Mouse (Mus musculus) liver, postnatal 0 days (tissue): ENCODE measurements around the gene Asap2. TPM values are rescaled to one million over a fixed set of nuclear protein-coding genes. Genes with fewer than 3 reads are reported as not detected.

ENCODE experiments used
- ATAC-seq: fragments of 200-750 bp; cut with Nextera tagmentation; 2 replicates; pipeline ENCODE4 v1.8.0; 2017; ENCODE audit warnings: mild to moderate bottlenecking, moderate library complexity
- DNase-seq: peaks from one replicate; pipeline ENCODE4 v3.0.0-alpha.2; 2016
- H3K27ac ChIP-seq: fragments of 300-500 bp; sonication (generic); 2 replicates; pipeline ENCODE4 v1.5.1; 2014; ENCODE audit warnings: antibody characterized with exemption, moderate library complexity, mild to moderate bottlenecking, low read depth
- H3K27me3 ChIP-seq: fragments of 300-500 bp; sonication (generic); 2 replicates; pipeline ENCODE4 v1.6.1; 2014; ENCODE audit warnings: low read length, control low read depth, mixed read lengths; ENCODE audit not compliant: insufficient read depth
- H3K36me3 ChIP-seq: fragments of 300-500 bp; sonication (generic); replicated peaks from 2 replicates; pipeline ENCODE4 v1.6.1; 2014; ENCODE audit warnings: mild to moderate bottlenecking, control low read depth, low read length, moderate library complexity, mixed read lengths; ENCODE audit not compliant: insufficient read depth
- H3K4me1 ChIP-seq: fragments of 300-500 bp; sonication (generic); 2 replicates; pipeline ENCODE4 v1.6.1; 2014; ENCODE audit warnings: antibody characterized with exemption, mild to moderate bottlenecking, control low read depth; ENCODE audit not compliant: insufficient read depth
- H3K4me2 ChIP-seq: fragments of 300-500 bp; sonication (generic); 2 replicates; pipeline ENCODE4 v1.6.1; 2014; ENCODE audit warnings: low read depth, mild to moderate bottlenecking, low read length, moderate library complexity, mixed read lengths
- H3K4me3 ChIP-seq: fragments of 300-500 bp; sonication (generic); 2 replicates; pipeline ENCODE4 v1.5.1; 2014; ENCODE audit warnings: low read depth, low read length
- H3K9ac ChIP-seq: fragments of 300-500 bp; sonication (generic); replicated peaks from 2 replicates; pipeline ENCODE4 v1.6.1; 2014; ENCODE audit warnings: mild to moderate bottlenecking, moderate library complexity
- H3K9me3 ChIP-seq: fragments of 300-500 bp; sonication (generic); 2 replicates; pipeline ENCODE4 v1.6.1; 2016; ENCODE audit warnings: mild to moderate bottlenecking, control low read depth, low read length, mixed read lengths
- CTCF ChIP-seq: sonication (generic); IDR thresholded peaks from 2 replicates; pipeline ENCODE4 v1.5.1; 2016; ENCODE audit warnings: antibody characterized with exemption, low read depth
- EP300 ChIP-seq: IDR thresholded peaks from 2 replicates; pipeline ENCODE4 v1.6.1; 2016; ENCODE audit warnings: antibody characterized with exemption, low read depth, mild to moderate bottlenecking
- WGBS: fragments of 180-500 bp; shearing (Covaris S2); extraction: QIAGEN DNeasy Blood & Tissue Kit; methylation state at CpG from one replicate; pipeline ENCODE4 v1.1.7; 2014; ENCODE audit not compliant: insufficient replicate concordance; 5-methylcytosine and 5-hydroxymethylcytosine counted together
- polyA plus RNA-seq: library from polyadenylated mRNA; unstranded; fragments of >200 nt; fragmentation: Nextera tagmentation; extraction: Ambion mirVana; gene quantifications from 2 replicates; pipeline ENCODE4 v1.2.1, GENCODE M21; 2015

Asap2 gene
- polyA plus RNA-seq, 1 experiment from 2014 or later, result 0.96 TPM

DNA sequence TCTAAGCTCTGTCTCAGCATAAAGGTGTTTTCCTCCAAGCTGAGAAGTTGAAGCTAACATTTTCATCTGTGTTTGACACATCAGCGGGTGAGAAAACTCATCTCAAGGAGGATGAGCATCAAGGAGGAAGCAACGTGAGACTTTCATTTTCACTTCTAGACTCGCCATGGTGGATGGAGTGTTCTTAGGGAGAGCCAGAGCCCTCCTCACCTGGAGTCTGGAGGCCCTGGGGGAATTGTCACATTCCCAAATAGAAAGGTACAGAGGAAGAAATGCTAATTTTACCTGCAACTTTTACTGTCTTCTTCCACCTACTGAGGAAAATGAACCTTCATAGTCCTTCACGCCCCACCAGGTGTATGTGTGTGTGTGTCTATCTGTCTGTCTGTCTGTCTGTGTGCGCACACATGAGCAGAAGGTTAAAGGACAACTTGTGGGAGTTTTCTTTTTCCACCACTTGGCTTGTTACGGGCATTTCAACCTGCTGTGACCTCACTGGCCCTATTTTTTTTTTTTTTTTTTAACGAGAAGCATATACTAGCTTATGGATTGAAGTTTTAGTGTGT is 183.7 kb downstream of the Asap2 start:
- H3K4me2 ChIP-seq, result 0 out of 2 replicates have a peak overlapping the region, but pooled peaks have one; percentile 13
- 63% methylated on average over 7 of the region's 7 CpGs for WGBS
- peak overlapping the region; percentile 57 for H3K27ac ChIP-seq
- no peaks in the 10 kb centered on the region; the same call in none of the 2 replicates for H3K36me3 ChIP-seq
- peaks cover 9% of the 10 kb centered on the region; the same call in 1 of the 2 replicates for H3K4me1 ChIP-seq
- DNase-seq (no peak), ATAC-seq (peak; percentile 47; the same call in 1 of the 2 replicates)
- no peaks in the 10 kb centered on the region for H3K27me3 ChIP-seq
- H3K4me3 ChIP-seq, result no peak overlapping the region
- no peaks in the 10 kb centered on the region for H3K9me3 ChIP-seq
- TF ChIP-seq CTCF, result no peak
- TF ChIP-seq EP300, result no peak
- no peak overlapping the region; the same call in 1 of the 2 replicates for H3K9ac ChIP-seq

- ATAC-seq (no peak), DNase-seq (no peak)
- H3K4me3 ChIP-seq, result no peak overlapping the region
- no peaks in the 10 kb centered on the region for H3K36me3 ChIP-seq
- no peaks in the 10 kb centered on the region for H3K27me3 ChIP-seq
- H3K4me2 ChIP-seq, result no peak overlapping the region
- WGBS, result 80% methylated on average over 5 of the region's 5 CpGs
- H3K27ac ChIP-seq, result no peak overlapping the region
- no peak overlapping the region for H3K9ac ChIP-seq
- no peaks in the 10 kb centered on the region for H3K9me3 ChIP-seq
- peaks cover 9% of the 10 kb centered on the region; the same call in 1 of the 2 replicates for H3K4me1 ChIP-seq
- TF ChIP-seq CTCF (no peak), EP300 (no peak)
Observed at GRCm38 (mm10) chr12:21176399-21176798, 186.1 kb downstream of the Asap2 start.

DNA sequence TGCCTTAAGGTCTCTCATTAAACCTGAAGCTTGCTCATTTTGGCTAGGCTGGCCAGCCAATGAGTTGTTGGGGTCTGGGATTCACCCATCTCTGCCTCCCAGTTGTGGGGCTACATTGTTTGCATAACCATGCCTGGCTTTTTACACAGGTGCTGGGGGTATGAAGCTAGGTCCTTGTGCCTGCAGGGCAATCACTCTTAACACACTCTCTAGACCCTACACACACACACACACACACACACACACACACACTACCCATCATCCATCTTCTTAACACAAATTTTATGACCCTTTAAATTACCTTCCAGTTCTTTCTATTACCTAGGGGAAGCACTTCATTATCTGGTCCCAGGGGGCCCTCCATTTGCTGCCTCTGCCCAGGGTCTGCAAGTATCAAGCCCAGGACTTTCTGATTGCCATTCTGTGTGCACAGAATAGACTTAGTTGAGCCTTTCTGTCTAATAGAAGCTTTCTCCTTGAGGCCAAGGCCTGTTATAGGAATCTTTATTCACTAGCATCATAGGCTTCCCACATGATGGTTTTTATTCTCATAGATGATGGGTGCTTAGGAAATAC is 187.0 kb downstream of the Asap2 start:
- Histone ChIP-seq H3K9me3 (no peaks in the 10 kb centered on the region), H3K27ac (no peak overlapping the region), H3K36me3 (no peaks in the 10 kb centered on the region), H3K4me2 (no peak overlapping the region), H3K9ac (no peak overlapping the region), H3K4me3 (no peak overlapping the region), H3K4me1 (peaks cover 6% of the 10 kb centered on the region; the same call in 1 of the 2 replicates), H3K27me3 (no peaks in the 10 kb centered on the region)
- ATAC-seq (no peak), DNase-seq (no peak)
- TF ChIP-seq CTCF, result no peak
- TF ChIP-seq EP300, result no peak

DNA sequence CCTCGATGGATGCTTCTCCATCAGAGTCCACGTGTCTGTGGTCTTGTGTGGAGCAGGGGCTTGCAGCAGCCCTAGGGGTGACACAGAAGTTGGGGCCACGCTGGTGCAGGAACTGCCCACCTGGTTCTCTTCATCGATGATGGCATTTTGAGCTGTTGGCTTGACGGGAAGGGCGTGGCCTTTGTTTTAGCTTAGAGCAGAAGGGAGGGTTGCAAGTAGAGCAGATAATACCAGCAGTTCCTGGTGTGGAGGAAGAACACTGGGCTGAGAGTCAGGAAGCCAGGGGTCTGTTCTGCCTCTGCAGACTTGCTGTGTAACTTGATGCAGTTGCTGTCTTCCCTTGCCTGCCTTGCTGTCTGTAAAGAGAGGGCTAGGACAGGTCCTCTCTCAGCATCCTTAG is 189.8 kb downstream of the Asap2 start:
- Histone ChIP-seq H3K4me3 (no peak overlapping the region), H3K9ac (no peak overlapping the region), H3K4me2 (no peak overlapping the region), H3K36me3 (no peaks in the 10 kb centered on the region), H3K27me3 (no peaks in the 10 kb centered on the region), H3K27ac (no peak overlapping the region), H3K4me1 (peaks cover 5% of the 10 kb centered on the region), H3K9me3 (no peaks in the 10 kb centered on the region)
- TF ChIP-seq CTCF, result no peak
- TF ChIP-seq EP300, result no peak
- WGBS, result 52% methylated on average over 6 of the region's 6 CpGs
- DNase-seq, result no peak
- ATAC-seq, result no peak

GRCm38 (mm10) chr12:21182786-21183185 is 192.5 kb downstream of the Asap2 start:
- 80% methylated on average over 4 of the region's 4 CpGs for WGBS

GRCm38 (mm10) chr12:21183321-21183720 is 193.1 kb downstream of the Asap2 start:
- 60% methylated on average over 6 of the region's 6 CpGs for WGBS
- Histone ChIP-seq H3K4me1 (peaks cover 5% of the 10 kb centered on the region), H3K27me3 (no peaks in the 10 kb centered on the region), H3K36me3 (no peaks in the 10 kb centered on the region), H3K27ac (no peak overlapping the region), H3K9me3 (no peaks in the 10 kb centered on the region), H3K4me2 (no peak overlapping the region), H3K4me3 (no peak overlapping the region), H3K9ac (no peak overlapping the region)
- no peak for TF ChIP-seq EP300
- TF ChIP-seq CTCF, result no peak
- ATAC-seq (no peak), DNase-seq (no peak)

More at GRCm38 (mm10) chr12:21182786-21183185, 192.5 kb downstream of the Asap2 start:
- Histone ChIP-seq H3K9ac (no peak overlapping the region), H3K4me3 (no peak overlapping the region), H3K27ac (no peak overlapping the region), H3K27me3 (no peaks in the 10 kb centered on the region), H3K9me3 (no peaks in the 10 kb centered on the region), H3K4me2 (no peak overlapping the region), H3K4me1 (peaks cover 5% of the 10 kb centered on the region), H3K36me3 (no peaks in the 10 kb centered on the region)
- ATAC-seq (no peak), DNase-seq (no peak)
- TF ChIP-seq CTCF (no peak), EP300 (no peak)
